Mouse (Mus musculus) kidney, embryonic 16.5 days (tissue): ENCODE results near the gene Ttc21a. TPM values are rescaled to one million over a fixed set of nuclear protein-coding genes. Genes with fewer than 3 reads are reported as not detected.

Source experiments
- ATAC-seq: fragments of 200-750 bp; cut with Nextera tagmentation; 2 replicates; pipeline ENCODE4 v1.8.0; 2017; ENCODE audit warnings: moderate TSS enrichment; ENCODE audit not compliant: low FRiP score, low TSS enrichment
- H3K27ac ChIP-seq: fragments of 300-500 bp; sonication (generic); 2 replicates; pipeline ENCODE4 v1.5.1; 2014; ENCODE audit warnings: low read length
- H3K27me3 ChIP-seq: fragments of 300-500 bp; sonication (generic); 2 replicates; pipeline ENCODE4 v1.6.1; 2014; ENCODE audit warnings: low read length, control low read depth, mixed read lengths; ENCODE audit not compliant: insufficient read depth
- H3K36me3 ChIP-seq: fragments of 300-500 bp; sonication (generic); 2 replicates; pipeline ENCODE4 v1.6.1; 2014; ENCODE audit warnings: low read length, control low read depth, mixed read lengths; ENCODE audit not compliant: insufficient read depth
- H3K4me1 ChIP-seq: fragments of 300-500 bp; sonication (generic); 2 replicates; pipeline ENCODE4 v1.6.1; 2014; ENCODE audit warnings: low read length, control low read depth, mixed read lengths; ENCODE audit not compliant: insufficient read depth
- H3K4me2 ChIP-seq: fragments of 300-500 bp; sonication (generic); replicated peaks from 2 replicates; pipeline ENCODE4 v1.6.1; 2014; ENCODE audit warnings: low read depth, low read length
- H3K4me3 ChIP-seq: fragments of 300-500 bp; sonication (generic); 2 replicates; pipeline ENCODE4 v1.5.1; 2014; ENCODE audit warnings: mild to moderate bottlenecking, low read length
- H3K9ac ChIP-seq: fragments of 300-500 bp; sonication (generic); replicated peaks from 2 replicates; pipeline ENCODE4 v1.6.1; 2014; ENCODE audit warnings: low read length
- H3K9me3 ChIP-seq: fragments of 300-500 bp; sonication (generic); 2 replicates; pipeline ENCODE4 v1.6.1; 2016; ENCODE audit warnings: low read length, control low read depth
- WGBS: fragments of 180-500 bp; shearing (Covaris S2); extraction: QIAGEN DNeasy Blood & Tissue Kit; methylation state at CpG from one replicate; pipeline ENCODE4 v1.1.7; 2014; 5-methylcytosine and 5-hydroxymethylcytosine counted together
- polyA plus RNA-seq: library from polyadenylated mRNA; unstranded; fragments of >200 nt; fragmentation: Nextera tagmentation; extraction: Ambion mirVana; gene quantifications from 2 replicates; pipeline ENCODE4 v1.2.1, GENCODE M21; 2015

Ttc21a gene
- polyA plus RNA-seq, 1 experiment from 2014 or later = 0.20 TPM

- no peaks in the 10 kb centered on the region for H3K27me3 ChIP-seq
- no peak overlapping the region for H3K4me3 ChIP-seq
- H3K36me3 ChIP-seq = no peaks in the 10 kb centered on the region
- no peak overlapping the region for H3K27ac ChIP-seq
- no peaks in the 10 kb centered on the region for H3K9me3 ChIP-seq
- 75% methylated on average over 2 of the region's 2 CpGs for WGBS
- no peak overlapping the region for H3K4me2 ChIP-seq
- no peak overlapping the region for H3K9ac ChIP-seq
- ATAC-seq = no peak
- H3K4me1 ChIP-seq = peaks cover 66% of the 10 kb centered on the region
Measured at GRCm38 (mm10) chr9:119979749-119980148, 42.3 kb downstream of the Ttc21a start.

- no peak for ATAC-seq
Measured at GRCm38 (mm10) chr9:119980770-119981182, 43.4 kb downstream of the Ttc21a start.

GRCm38 (mm10) chr9:119981183-119982179 lies 44.1 kb downstream of the Ttc21a start:
- WGBS = 1% methylated on average over 16 of the region's 16 CpGs
- H3K9ac ChIP-seq = peak overlapping the region; percentile 77
- H3K4me3 ChIP-seq = peak overlapping the region; percentile 80
- H3K27me3 ChIP-seq = no peaks in the 10 kb centered on the region
- H3K9me3 ChIP-seq = no peaks in the 10 kb centered on the region
- no peaks in the 10 kb centered on the region for H3K36me3 ChIP-seq
- H3K4me2 ChIP-seq = peak overlapping the region; percentile 99
- ATAC-seq = peak; percentile 30
- peak overlapping the region; percentile 98 for H3K27ac ChIP-seq
- peaks cover 64% of the 10 kb centered on the region for H3K4me1 ChIP-seq

More at GRCm38 (mm10) chr9:119980770-119981182, 43.4 kb downstream of the Ttc21a start:
- H3K4me1 ChIP-seq = peaks cover 67% of the 10 kb centered on the region
- H3K36me3 ChIP-seq = no peaks in the 10 kb centered on the region
- H3K9me3 ChIP-seq = no peaks in the 10 kb centered on the region
- no peaks in the 10 kb centered on the region for H3K27me3 ChIP-seq
- H3K4me2 ChIP-seq = peak overlapping the region; percentile 99
- 11% methylated on average over 4 of the region's 4 CpGs for WGBS
- H3K4me3 ChIP-seq = peak overlapping the region; percentile 80
- peak overlapping the region; percentile 98 for H3K27ac ChIP-seq
- H3K9ac ChIP-seq = peak overlapping the region; percentile 77

GRCm38 (mm10) chr9:119982241-119982811 lies 44.9 kb downstream of the Ttc21a start:
- 2% methylated on average over 11 of the region's 11 CpGs for WGBS
- ATAC-seq = peak; percentile 28
- H3K4me2 ChIP-seq = peak overlapping the region; percentile 99
- peaks cover 56% of the 10 kb centered on the region for H3K4me1 ChIP-seq
- H3K9ac ChIP-seq = peak overlapping the region; percentile 77
- no peaks in the 10 kb centered on the region for H3K36me3 ChIP-seq
- no peaks in the 10 kb centered on the region for H3K27me3 ChIP-seq
- peak overlapping the region; percentile 98 for H3K27ac ChIP-seq
- H3K4me3 ChIP-seq = peak overlapping the region; percentile 80
- H3K9me3 ChIP-seq = no peaks in the 10 kb centered on the region

- H3K27me3 ChIP-seq = no peaks in the 10 kb centered on the region
- H3K4me1 ChIP-seq = peaks cover 48% of the 10 kb centered on the region
- H3K4me2 ChIP-seq = peak overlapping the region; percentile 99
- H3K9ac ChIP-seq = peak overlapping the region; percentile 77
- H3K36me3 ChIP-seq = no peaks in the 10 kb centered on the region
- peak overlapping the region; percentile 98 for H3K27ac ChIP-seq
- peak; percentile 2; the same call in 1 of the 2 replicates for ATAC-seq
- peak overlapping the region; percentile 80 for H3K4me3 ChIP-seq
- H3K9me3 ChIP-seq = no peaks in the 10 kb centered on the region
- 0% methylated on average over 41 of the region's 48 CpGs for WGBS
Measured at GRCm38 (mm10) chr9:119982956-119983551, 45.6 kb downstream of the Ttc21a start.

- Histone ChIP-seq H3K9ac (peak overlapping the region; percentile 77), H3K27ac (peak overlapping the region; percentile 98), H3K4me2 (peak overlapping the region; percentile 99), H3K4me3 (peak overlapping the region; percentile 80), H3K4me1 (peaks cover 40% of the 10 kb centered on the region), H3K27me3 (no peaks in the 10 kb centered on the region), H3K9me3 (no peaks in the 10 kb centered on the region), H3K36me3 (no peaks in the 10 kb centered on the region)
- WGBS = under 1% methylated on average over 65 of the region's 79 CpGs
- peak; percentile 81 for ATAC-seq
Measured at GRCm38 (mm10) chr9:119983585-119984535, 46.5 kb downstream of the Ttc21a start.

GRCm38 (mm10) chr9:119984536-119985011 lies 47.2 kb downstream of the Ttc21a start, which contains the start of gene Csrnp1:
Csrnp1 (minus strand) TSS chr9:119984658.
- Histone ChIP-seq H3K27ac (peak within 1 kb of the TSS; percentile 98), H3K9ac (peak within 1 kb of the TSS; percentile 77), H3K9me3 (no peaks in the 10 kb centered on the region), H3K4me1 (peaks cover 38% of the 10 kb centered on the region), H3K36me3 (no peaks in the 10 kb centered on the region), H3K4me2 (peak within 1 kb of the TSS; percentile 99), H3K27me3 (no peaks in the 10 kb centered on the region), H3K4me3 (peak within 1 kb of the TSS; percentile 80)
- 11% methylated on average over 14 of the region's 14 CpGs for WGBS
- peak; percentile 4; the same call in 1 of the 2 replicates for ATAC-seq

GRCm38 (mm10) chr9:119985881-119986574 lies 48.6 kb downstream of the Ttc21a start:
- Histone ChIP-seq H3K27ac (no peak overlapping the region), H3K27me3 (no peaks in the 10 kb centered on the region), H3K4me2 (no peak overlapping the region), H3K36me3 (no peaks in the 10 kb centered on the region), H3K9me3 (no peaks in the 10 kb centered on the region), H3K4me3 (no peak overlapping the region), H3K4me1 (peaks cover 31% of the 10 kb centered on the region), H3K9ac (no peak overlapping the region)
- WGBS = 69% methylated on average over 10 of the region's 10 CpGs
- no peak for ATAC-seq
